Mouse (Mus musculus): ENCODE measurements at regions not wholly inside any gene's neighbourhood (a gene's known extent, or its start where the extent isn't known, plus 50 kb on each side); places are given as distances from the start of the nearest gene placed in this dataset.

DNA sequence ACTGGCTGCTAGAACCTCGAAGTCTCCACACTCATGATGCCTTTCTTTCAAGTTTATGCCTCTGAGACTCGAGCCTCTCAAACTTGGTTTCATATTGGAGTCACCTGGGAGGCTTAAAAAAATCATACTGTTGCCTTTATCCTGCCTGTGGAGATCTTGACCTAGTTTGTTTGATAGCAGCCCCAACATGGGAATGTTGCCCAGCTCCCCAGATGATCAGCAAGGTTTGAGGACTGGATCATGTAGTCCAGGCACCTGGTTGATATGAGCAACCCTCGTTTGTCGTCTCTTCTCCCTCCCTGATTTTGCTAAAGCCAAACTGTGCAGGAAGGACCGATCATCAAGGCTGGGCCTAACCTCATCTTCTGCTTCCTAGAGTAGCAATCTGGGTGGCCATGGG, 134.2 kb upstream of the Wscd1 start:
- TF ChIP-seq MAFK (IDR thresholded peaks at IDR 0.05; ENCODE audit: borderline replicate concordance, low read depth, low read length) (no peak), POLR2A (IDR thresholded peaks at IDR 0.05; ENCODE audit: control insufficient read depth in 1 of 2, insufficient read depth in 1 of 2, low read depth in 1 of 2, low read length in 2 of 2, poor library complexity in 1 of 2) (no peak), RAD21 (IDR thresholded peaks at IDR 0.05; ENCODE audit: low read depth, low read length) (no peak), EP300 (IDR thresholded peaks at IDR 0.05; ENCODE audit: low read depth in 1 of 2, low read length in 2 of 2) (no peak), SMC3 (IDR thresholded peaks at IDR 0.05; ENCODE audit: low read depth, low read length) (no peak), MYB (IDR thresholded peaks at IDR 0.05; ENCODE audit: low read depth, low read length) (no peak)

DNA sequence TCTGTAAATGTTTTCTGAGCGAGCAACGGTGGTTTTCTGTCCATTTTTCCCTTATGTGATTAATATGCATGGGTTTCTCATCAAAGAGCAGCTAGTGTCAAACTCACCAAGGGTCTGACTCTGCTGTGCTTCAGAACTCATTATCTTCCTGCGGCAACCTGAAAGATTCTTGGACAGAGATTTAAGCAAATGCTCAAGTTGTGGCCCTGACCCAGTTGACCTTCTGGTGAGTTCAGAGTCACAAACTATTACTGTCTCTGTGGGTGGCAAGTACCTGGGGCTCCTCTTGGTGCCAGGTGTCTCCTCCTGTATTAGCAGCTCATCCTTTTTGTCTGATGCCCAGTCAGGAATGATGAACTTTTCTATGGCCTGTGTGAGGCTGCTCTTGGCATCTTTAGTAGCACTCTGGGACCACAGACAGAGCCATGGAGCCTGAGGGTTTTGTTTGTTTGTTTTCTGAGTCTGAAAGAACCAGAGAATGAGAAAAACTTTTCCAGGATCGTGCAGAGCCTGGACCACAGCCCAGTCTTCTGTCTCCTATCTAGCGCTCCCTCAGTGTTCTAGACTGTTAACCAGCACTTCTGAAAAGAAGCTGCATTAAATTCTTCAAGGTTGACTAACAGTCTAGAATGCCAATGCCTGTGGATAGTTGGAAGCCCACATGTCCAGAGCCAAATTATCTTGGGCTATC, 124.1 kb upstream of the Wscd1 start:
- Histone ChIP-seq H3K79me2 (ENCODE audit: control insufficient read depth, insufficient read depth, low read length, poor library complexity) (no peaks in the 10 kb centered on the region), H3K27ac (ENCODE audit: control insufficient read depth, low read depth, low read length) (no peak overlapping the region), H3K4me3 (ENCODE audit: control insufficient read depth in 1 of 2, insufficient read depth in 1 of 2, low read depth in 2 of 2, low read length in 2 of 2) (no peak overlapping the region), H3K4me1 (ENCODE audit: control insufficient read depth in 1 of 2, insufficient read depth in 2 of 2, low read length in 2 of 2) (no peaks in the 10 kb centered on the region), H3K9ac (ENCODE audit: control insufficient read depth, low read depth, low read length, poor library complexity, severe bottlenecking) (no peak overlapping the region), H3K27me3 (ENCODE audit: control insufficient read depth in 1 of 2, insufficient read depth in 2 of 2, low read length in 2 of 2) (no peaks in the 10 kb centered on the region), H3K36me3 (ENCODE audit: control insufficient read depth in 1 of 2, insufficient read depth in 2 of 2, low read length in 2 of 2) (no peaks in the 10 kb centered on the region), H3K9me3 (replicated peaks; ENCODE audit: insufficient read depth, low read length) (no peaks in the 10 kb centered on the region)
- TF ChIP-seq MAFK (IDR thresholded peaks at IDR 0.05; ENCODE audit: borderline replicate concordance, low read depth, low read length) (no peak), SMC3 (IDR thresholded peaks at IDR 0.05; ENCODE audit: low read depth, low read length) (no peak), HCFC1 (IDR thresholded peaks at IDR 0.05; ENCODE audit: low read depth, low read length) (no peak), POLR2AphosphoS2 (IDR thresholded peaks at IDR 0.05; ENCODE audit: low read length) (no peak), UBTF (IDR thresholded peaks at IDR 0.05; ENCODE audit: borderline replicate concordance, insufficient read depth, low read depth, low read length) (no peak), CHD2 (IDR thresholded peaks at IDR 0.05; ENCODE audit: low read length) (no peak), TAL1 (IDR thresholded peaks at IDR 0.05; ENCODE audit: low read length) (no peak), MAZ (IDR thresholded peaks at IDR 0.05; ENCODE audit: low read depth, low read length) (no peak)
- DNase-seq (ENCODE audit: low read depth, low spot score): no peak

More for the DNA sequence above, 134.2 kb upstream of the Wscd1 start:
- DNase-seq (ENCODE audit: low read depth, low spot score): no peak
- no peaks in the 10 kb centered on the region for H3K27me3 ChIP-seq (ENCODE audit: control insufficient read depth in 1 of 2, insufficient read depth in 2 of 2, low read length in 2 of 2)
- no peaks in the 10 kb centered on the region for H3K9me3 ChIP-seq (replicated peaks; ENCODE audit: insufficient read depth, low read length)
- H3K9ac ChIP-seq (ENCODE audit: control insufficient read depth, low read depth, low read length, poor library complexity, severe bottlenecking): no peak overlapping the region
- no peak overlapping the region for H3K27ac ChIP-seq (ENCODE audit: control insufficient read depth, low read depth, low read length)
- H3K4me1 ChIP-seq (ENCODE audit: control insufficient read depth in 1 of 2, insufficient read depth in 2 of 2, low read length in 2 of 2): no peaks in the 10 kb centered on the region
- H3K79me2 ChIP-seq (ENCODE audit: control insufficient read depth, insufficient read depth, low read length, poor library complexity): no peaks in the 10 kb centered on the region
- H3K36me3 ChIP-seq (ENCODE audit: control insufficient read depth in 1 of 2, insufficient read depth in 2 of 2, low read length in 2 of 2): no peaks in the 10 kb centered on the region
- H3K4me3 ChIP-seq (ENCODE audit: control insufficient read depth in 1 of 2, insufficient read depth in 1 of 2, low read depth in 2 of 2, low read length in 2 of 2): no peak overlapping the region

DNA sequence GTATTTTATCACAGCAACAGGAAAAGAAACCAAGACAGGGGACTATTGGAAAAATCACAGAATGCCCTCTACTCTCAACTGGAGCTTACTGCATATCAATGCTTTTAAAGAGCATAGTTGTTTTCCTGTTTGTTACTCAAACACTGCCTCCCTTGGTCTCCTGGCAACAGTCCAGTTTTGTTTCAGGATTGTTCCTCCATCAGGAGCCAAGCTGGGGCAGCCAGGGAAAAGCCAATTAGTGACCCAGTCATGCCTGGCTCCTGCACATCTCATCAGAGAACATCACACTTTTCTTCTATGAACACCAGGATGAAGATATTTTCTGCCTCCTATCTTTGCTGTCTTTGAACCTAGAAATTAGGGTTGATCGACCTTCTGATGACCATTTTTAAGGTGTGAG, 113.6 kb upstream of the Wscd1 start:
- no peaks in the 10 kb centered on the region for H3K9me3 ChIP-seq (replicated peaks; ENCODE audit: insufficient read depth, low read length)
- H3K4me1 ChIP-seq (ENCODE audit: control insufficient read depth in 1 of 2, insufficient read depth in 2 of 2, low read length in 2 of 2): no peaks in the 10 kb centered on the region
- no peak for DNase-seq (ENCODE audit: low read depth, low spot score)
- TF ChIP-seq MAX (IDR thresholded peaks at IDR 0.05; ENCODE audit: low read length) (no peak), TAL1 (IDR thresholded peaks at IDR 0.05; ENCODE audit: low read length) (no peak)
- no peak overlapping the region for H3K27ac ChIP-seq (ENCODE audit: control insufficient read depth, low read depth, low read length)
- no peaks in the 10 kb centered on the region for H3K27me3 ChIP-seq (ENCODE audit: control insufficient read depth in 1 of 2, insufficient read depth in 2 of 2, low read length in 2 of 2)
- H3K79me2 ChIP-seq (ENCODE audit: control insufficient read depth, insufficient read depth, low read length, poor library complexity): no peaks in the 10 kb centered on the region
- H3K4me3 ChIP-seq (ENCODE audit: control insufficient read depth in 1 of 2, insufficient read depth in 1 of 2, low read depth in 2 of 2, low read length in 2 of 2): no peak overlapping the region
- H3K9ac ChIP-seq (ENCODE audit: control insufficient read depth, low read depth, low read length, poor library complexity, severe bottlenecking): no peak overlapping the region
- H3K36me3 ChIP-seq (ENCODE audit: control insufficient read depth in 1 of 2, insufficient read depth in 2 of 2, low read length in 2 of 2): no peaks in the 10 kb centered on the region
